Mouse (Mus musculus): Measurements from ENCODE around the gene Alg12.

DNA sequence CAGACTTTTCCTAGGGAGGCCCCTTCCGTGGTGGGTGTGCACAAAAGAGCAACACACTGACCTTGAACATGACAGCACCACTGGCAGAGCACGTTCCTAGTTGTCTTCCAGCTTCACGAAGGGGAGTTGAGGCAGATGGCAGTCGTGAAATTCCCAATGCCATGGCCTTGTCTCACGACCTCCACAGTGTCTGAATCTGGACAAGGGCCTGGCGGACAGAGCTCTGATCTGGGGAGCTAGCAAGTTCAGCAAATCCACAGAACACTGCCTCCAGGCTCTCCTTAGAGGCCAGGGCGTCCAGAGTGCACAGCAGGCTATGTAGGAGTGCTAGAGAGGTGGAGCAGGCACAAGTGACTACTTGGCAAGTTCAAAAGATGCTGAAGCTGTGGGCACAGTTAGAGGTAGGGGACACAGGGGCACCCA, 47.8 kb upstream of the Alg12 start:
- no peak for TF ChIP-seq POLR2A (IDR thresholded peaks at IDR 0.05; ENCODE audit: borderline replicate concordance, control insufficient read depth, low read depth, low read length)
- TF ChIP-seq CTCF (IDR thresholded peaks at IDR 0.05; ENCODE audit: control insufficient read depth, insufficient read depth, low read length), result no peak
